Mouse (Mus musculus) spleen, adult 2 months (tissue): ENCODE data around the gene Tmem88.

Experiments
- CTCF ChIP-seq: fragments of 200-500 bp; IDR thresholded peaks from 2 replicates; pipeline ENCODE4 v1.5.1; 2011; ENCODE audit warnings: mild to moderate bottlenecking, inconsistent platforms; ENCODE audit not compliant: insufficient read depth, insufficient read length, insufficient replicate concordance; ENCODE audit errors: extremely low read depth
- POLR2A ChIP-seq: fragments of 200-500 bp; IDR thresholded peaks from 2 replicates; pipeline ENCODE4 v1.6.1; 2011; ENCODE audit warnings: low read depth, low read length, inconsistent platforms

DNA sequence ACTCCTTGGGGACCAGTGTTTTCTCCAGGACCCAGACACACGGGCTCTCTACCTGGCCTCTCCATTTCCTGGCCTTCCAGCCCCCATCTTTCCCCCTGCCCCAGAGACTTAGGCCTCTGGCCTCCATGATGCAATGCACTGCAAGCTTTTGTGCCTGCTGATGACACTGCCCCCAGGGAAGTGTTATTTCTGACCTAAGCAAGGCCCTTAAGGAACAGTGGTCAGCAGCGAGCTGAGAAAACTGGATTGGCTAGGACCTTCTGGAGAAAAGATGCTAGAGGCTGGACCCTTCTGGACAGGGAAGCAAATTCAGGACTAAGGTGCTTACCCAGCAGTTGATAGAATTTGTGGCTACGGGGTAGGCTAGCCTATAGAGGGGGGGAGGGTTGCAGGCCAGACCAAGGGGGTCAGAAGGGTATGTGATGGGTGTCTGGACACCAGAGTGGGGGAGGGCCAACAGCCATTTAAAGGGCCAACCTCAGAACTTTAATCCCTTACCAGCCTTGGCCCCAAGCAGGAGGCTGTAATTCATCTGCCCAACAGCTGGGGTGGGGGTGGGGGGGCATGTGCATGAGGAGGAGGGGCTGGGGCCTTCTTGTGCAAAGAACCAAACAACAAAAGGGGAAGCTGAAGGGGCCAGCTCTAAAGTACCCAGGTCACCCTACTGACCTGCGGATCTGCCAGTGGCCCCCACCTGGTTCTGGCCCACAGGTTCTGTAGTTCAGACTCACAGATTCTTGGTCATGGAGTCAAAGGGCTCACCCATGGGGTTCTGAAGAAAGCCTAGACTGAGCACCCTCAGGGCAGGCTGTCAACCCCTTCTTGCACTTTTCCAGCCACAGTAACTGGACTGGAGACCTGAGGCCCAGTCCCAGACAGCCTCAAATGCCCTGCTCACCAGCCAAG, 16.6 kb upstream of the Tmem88 start:
- no peak for TF ChIP-seq CTCF
- TF ChIP-seq POLR2A: no peak
